Mouse (Mus musculus) intestine, postnatal 0 days (tissue): ENCODE measurements around the gene Ramp3. TPM values are rescaled to one million over a fixed set of nuclear protein-coding genes. Genes with fewer than 3 reads are reported as not detected.

Experiments
- ATAC-seq: fragments of 200-750 bp; cut with Nextera tagmentation; 2 replicates; pipeline ENCODE4 v1.8.0; 2017; ENCODE audit warnings: mild to moderate bottlenecking, moderate TSS enrichment, moderate library complexity
- H3K27ac ChIP-seq: fragments of 300-500 bp; sonication (generic); 2 replicates; pipeline ENCODE4 v1.5.1; 2014; ENCODE audit warnings: mild to moderate bottlenecking, low read depth, low read length, moderate library complexity
- H3K27me3 ChIP-seq: fragments of 300-500 bp; sonication (generic); replicated peaks from 2 replicates; pipeline ENCODE4 v1.6.1; 2014; ENCODE audit warnings: low read length, mixed read lengths; ENCODE audit not compliant: control insufficient read depth, insufficient read depth
- H3K36me3 ChIP-seq: fragments of 300-500 bp; sonication (generic); 2 replicates; pipeline ENCODE4 v1.6.1; 2014; ENCODE audit warnings: mild to moderate bottlenecking, moderate library complexity; ENCODE audit not compliant: control insufficient read depth, insufficient read depth
- H3K4me1 ChIP-seq: fragments of 300-500 bp; sonication (generic); replicated peaks from 2 replicates; pipeline ENCODE4 v1.6.1; 2014; ENCODE audit warnings: antibody characterized with exemption, low read length, mixed read lengths; ENCODE audit not compliant: control insufficient read depth, insufficient read depth
- H3K4me2 ChIP-seq: fragments of 300-500 bp; sonication (generic); replicated peaks from 2 replicates; pipeline ENCODE4 v1.6.1; 2014; ENCODE audit warnings: low read depth, mild to moderate bottlenecking, moderate library complexity
- H3K4me3 ChIP-seq: fragments of 300-500 bp; sonication (generic); 2 replicates; pipeline ENCODE4 v1.5.1; 2014; ENCODE audit warnings: low read depth, low read length
- H3K9ac ChIP-seq: fragments of 300-500 bp; sonication (generic); 2 replicates; pipeline ENCODE4 v1.6.1; 2014; ENCODE audit warnings: mild to moderate bottlenecking, low read depth, low read length
- H3K9me3 ChIP-seq: fragments of 300-500 bp; sonication (generic); 2 replicates; pipeline ENCODE4 v1.6.1; 2016; ENCODE audit warnings: mixed run types; ENCODE audit not compliant: control insufficient read depth
- CTCF ChIP-seq: sonication (generic); IDR thresholded peaks from 2 replicates; pipeline ENCODE4 v1.5.1; 2016; ENCODE audit warnings: low read depth, mild to moderate bottlenecking, control low read depth, antibody characterized with exemption, moderate library complexity
- WGBS: fragments of 180-500 bp; shearing (Covaris S2); extraction: QIAGEN DNeasy Blood & Tissue Kit; methylation state at CpG from one replicate; pipeline ENCODE4 v1.1.7; 2014; 5-methylcytosine and 5-hydroxymethylcytosine counted together
- polyA plus RNA-seq: library from polyadenylated mRNA; unstranded; fragments of >200 nt; fragmentation: Nextera tagmentation; extraction: Ambion mirVana; gene quantifications from 2 replicates; pipeline ENCODE4 v1.2.1, GENCODE M21; 2015

Ramp3 gene
- polyA plus RNA-seq, 1 experiment from 2014 or later = 2.8 TPM

DNA sequence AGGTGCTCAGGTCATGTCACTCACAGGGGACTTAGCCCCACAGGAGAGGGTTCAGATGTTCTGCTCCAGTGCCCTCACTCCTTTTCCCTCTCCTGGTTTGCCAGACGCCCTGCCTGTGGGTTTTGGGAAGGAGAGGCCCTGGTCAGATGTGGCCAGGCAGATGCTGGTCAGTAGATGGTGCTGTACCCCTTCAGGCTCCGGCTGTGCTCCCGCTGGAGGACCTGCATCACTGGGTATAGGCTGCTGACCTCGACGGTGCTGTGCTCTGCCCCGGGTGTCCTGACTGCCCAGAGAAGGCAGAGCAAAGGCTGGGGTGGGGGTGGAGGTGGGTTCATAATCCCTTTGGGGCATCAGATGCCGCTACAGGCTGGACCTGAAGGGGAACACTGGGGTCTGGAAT is 19.2 kb downstream of the Ramp3 start:
- Histone ChIP-seq H3K4me3 (no peak overlapping the region), H3K9ac (no peak overlapping the region), H3K27me3 (no peaks in the 10 kb centered on the region), H3K27ac (no peak overlapping the region), H3K9me3 (no peaks in the 10 kb centered on the region), H3K36me3 (no peaks in the 10 kb centered on the region), H3K4me2 (no peak overlapping the region), H3K4me1 (no peaks in the 10 kb centered on the region)
- ATAC-seq = no peak
- peak; percentile 62 for TF ChIP-seq CTCF
- 38% methylated on average over 7 of the region's 7 CpGs for WGBS

DNA sequence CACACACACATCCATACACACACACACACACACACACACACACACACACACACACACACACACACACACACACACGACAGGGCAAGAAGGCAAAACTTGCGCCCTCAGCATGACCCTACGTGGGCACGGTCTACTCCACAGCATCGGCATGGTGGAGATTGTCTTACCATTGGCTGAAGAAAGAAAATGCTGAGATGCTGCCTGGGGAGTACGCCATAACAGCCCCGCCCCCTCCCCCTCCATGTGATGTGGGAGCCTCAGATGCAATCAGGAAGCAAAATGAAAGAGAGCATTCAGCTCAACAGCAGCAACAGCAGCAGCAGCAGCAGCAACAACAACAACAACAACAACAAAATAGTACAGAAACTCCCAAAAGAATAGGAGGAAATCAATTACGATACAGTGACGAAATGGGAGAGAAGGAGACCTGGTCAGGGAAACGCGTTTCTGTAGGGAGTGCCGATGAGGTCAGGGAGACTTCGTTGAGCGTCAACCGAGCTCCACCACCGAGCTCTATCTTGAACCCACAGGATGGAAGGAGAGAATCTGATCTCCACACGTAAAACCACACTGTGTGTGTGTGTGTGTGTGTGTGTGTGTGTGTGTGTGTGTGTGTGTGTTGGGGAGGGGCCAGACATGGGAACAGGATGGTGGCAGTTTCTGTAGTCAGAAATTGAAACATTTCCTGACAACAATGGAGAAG is 21.5 kb downstream of the Ramp3 start:
- Histone ChIP-seq H3K36me3 (no peaks in the 10 kb centered on the region), H3K27me3 (no peaks in the 10 kb centered on the region), H3K4me1 (no peaks in the 10 kb centered on the region), H3K4me3 (no peak overlapping the region), H3K27ac (no peak overlapping the region; the same call in 1 of the 2 replicates), H3K9ac (peak overlapping the region; percentile 26; the same call in 1 of the 2 replicates), H3K9me3 (no peaks in the 10 kb centered on the region), H3K4me2 (peak overlapping the region; percentile 27)
- WGBS = 70% methylated on average over 17 of the region's 17 CpGs
- ATAC-seq = 0 out of 2 replicates have a peak, but pooled peaks have one; percentile 16
- no peak for TF ChIP-seq CTCF

DNA sequence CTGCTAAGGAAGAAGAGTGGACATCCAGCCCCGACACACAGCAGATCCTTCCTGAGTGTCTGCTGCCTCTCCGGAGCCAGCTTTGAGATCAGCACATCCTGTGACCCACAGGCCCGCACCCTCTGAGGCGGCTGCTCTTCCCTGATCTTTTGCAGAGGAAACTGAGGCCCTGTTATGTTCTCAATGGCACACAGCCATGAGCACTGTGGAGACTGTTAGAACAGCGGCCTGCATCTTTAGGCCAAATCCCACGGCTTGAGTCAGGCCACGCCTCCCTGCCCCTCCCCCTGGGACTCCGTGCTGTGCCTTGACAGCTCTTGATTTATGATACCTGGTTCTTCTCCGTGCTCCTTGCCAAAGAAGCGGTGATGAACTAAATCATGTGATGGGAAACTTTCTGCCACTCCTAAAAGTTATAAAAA is 22.1 kb downstream of the Ramp3 start:
- no peak overlapping the region; the same call in 1 of the 2 replicates for H3K27ac ChIP-seq
- no peak for TF ChIP-seq CTCF
- no peaks in the 10 kb centered on the region for H3K4me1 ChIP-seq
- H3K9ac ChIP-seq = peak overlapping the region; percentile 26; the same call in 1 of the 2 replicates
- H3K27me3 ChIP-seq = no peaks in the 10 kb centered on the region
- H3K9me3 ChIP-seq = no peaks in the 10 kb centered on the region
- H3K36me3 ChIP-seq = no peaks in the 10 kb centered on the region
- H3K4me2 ChIP-seq = peak overlapping the region; percentile 27
- WGBS = 16% methylated on average over 10 of the region's 10 CpGs
- no peak overlapping the region for H3K4me3 ChIP-seq
- ATAC-seq = 0 out of 2 replicates have a peak, but pooled peaks have one; percentile 13

DNA sequence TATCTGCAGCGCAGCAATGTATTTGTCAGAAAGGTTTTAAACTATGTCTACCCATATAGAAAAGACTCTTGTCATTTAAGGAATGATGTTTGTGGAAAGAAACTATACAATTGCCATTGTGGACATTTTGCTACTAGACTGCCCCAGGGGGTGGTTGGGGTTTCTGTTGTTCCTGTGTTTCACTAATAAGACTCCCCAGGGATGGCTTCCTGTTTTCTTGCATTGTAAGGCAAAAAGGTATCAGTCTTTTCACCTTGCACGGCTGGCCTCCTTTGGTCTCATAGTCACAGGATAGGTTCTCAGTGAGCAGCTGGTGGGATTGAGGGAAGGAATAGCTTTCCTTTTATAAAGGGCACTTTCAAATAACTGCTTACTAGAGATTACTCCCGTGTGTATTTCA is 26.4 kb downstream of the Ramp3 start:
- H3K4me2 ChIP-seq = no peak overlapping the region
- no peak overlapping the region for H3K27ac ChIP-seq
- no peak for TF ChIP-seq CTCF
- no peaks in the 10 kb centered on the region for H3K36me3 ChIP-seq
- H3K9me3 ChIP-seq = no peaks in the 10 kb centered on the region
- no peak for ATAC-seq
- H3K27me3 ChIP-seq = no peaks in the 10 kb centered on the region
- no peaks in the 10 kb centered on the region for H3K4me1 ChIP-seq
- no peak overlapping the region for H3K4me3 ChIP-seq
- H3K9ac ChIP-seq = no peak overlapping the region
- WGBS = 62% methylated on average over 3 of the region's 3 CpGs

DNA sequence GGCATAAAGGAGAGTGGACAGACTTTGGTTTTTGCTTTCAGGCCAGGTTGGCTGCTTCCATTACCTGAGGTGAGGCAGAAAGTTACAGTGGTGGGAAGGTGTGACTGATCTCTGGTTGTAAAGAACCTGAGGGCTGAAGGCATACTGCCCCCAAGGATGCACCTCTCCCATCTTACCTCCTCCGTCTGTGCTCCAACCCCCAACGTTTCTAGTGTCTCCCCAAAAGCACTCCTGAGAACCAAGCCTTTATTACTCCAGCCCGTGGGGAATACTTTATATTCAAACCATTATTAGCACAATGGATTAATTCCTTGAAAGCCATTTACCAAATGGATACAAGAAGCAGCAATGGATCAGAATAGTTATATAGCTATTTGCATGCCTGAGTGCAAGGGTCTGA is 30.6 kb downstream of the Ramp3 start:
- TF ChIP-seq CTCF = no peak
- no peaks in the 10 kb centered on the region for H3K36me3 ChIP-seq
- no peaks in the 10 kb centered on the region for H3K27me3 ChIP-seq
- H3K4me1 ChIP-seq = no peaks in the 10 kb centered on the region
- no peak overlapping the region for H3K9ac ChIP-seq
- no peaks in the 10 kb centered on the region for H3K9me3 ChIP-seq
- no peak overlapping the region for H3K4me3 ChIP-seq
- ATAC-seq = no peak
- WGBS = 77% methylated on average over 3 of the region's 3 CpGs
- H3K4me2 ChIP-seq = no peak overlapping the region
- H3K27ac ChIP-seq = no peak overlapping the region

DNA sequence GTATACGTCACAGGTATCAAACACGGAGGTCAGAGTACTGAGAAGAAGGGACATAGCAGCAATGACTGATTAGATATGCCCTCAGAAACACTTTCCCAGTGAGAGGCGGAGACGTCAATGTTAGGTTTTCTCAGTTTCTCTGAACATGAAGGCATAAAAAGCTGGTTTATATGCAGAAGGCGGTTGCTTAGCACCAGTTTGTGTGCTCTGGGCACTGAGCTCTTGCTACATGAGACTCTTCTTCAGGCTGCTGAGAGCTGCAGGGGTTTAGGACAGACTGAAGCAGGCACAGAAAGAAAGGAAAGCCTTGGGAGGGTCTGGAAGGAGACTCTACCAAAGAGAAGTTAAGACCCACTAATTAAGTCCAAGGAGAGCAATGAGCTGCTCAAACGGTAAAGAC is 34.0 kb downstream of the Ramp3 start:
- no peaks in the 10 kb centered on the region for H3K36me3 ChIP-seq
- no peak for ATAC-seq
- H3K9me3 ChIP-seq = no peaks in the 10 kb centered on the region
- no peak for TF ChIP-seq CTCF
- no peak overlapping the region for H3K4me3 ChIP-seq
- H3K4me1 ChIP-seq = no peaks in the 10 kb centered on the region
- H3K27ac ChIP-seq = no peak overlapping the region
- no peaks in the 10 kb centered on the region for H3K27me3 ChIP-seq
- no peak overlapping the region for H3K4me2 ChIP-seq
- H3K9ac ChIP-seq = no peak overlapping the region
- 49% methylated on average over 6 of the region's 6 CpGs for WGBS
